Mouse (Mus musculus): ENCODE data around the gene Dlst.

The Dlst gene

GRCm38 (mm10) chr12:85177740-85178239, 67.2 kb downstream of the Dlst start, which contains the start of gene Pgf:
Gene Pgf (minus strand): TSS chr12:85177790.
- ATAC-seq (ENCODE audit: insufficient number of reproducible peaks, low FRiP score, low TSS enrichment): no peak

- no peak for ATAC-seq (ENCODE audit: insufficient number of reproducible peaks, low FRiP score, low TSS enrichment)
These were observed 67.7 kb downstream of the Dlst start for GRCm38 (mm10) chr12:85178294-85178693.

DNA sequence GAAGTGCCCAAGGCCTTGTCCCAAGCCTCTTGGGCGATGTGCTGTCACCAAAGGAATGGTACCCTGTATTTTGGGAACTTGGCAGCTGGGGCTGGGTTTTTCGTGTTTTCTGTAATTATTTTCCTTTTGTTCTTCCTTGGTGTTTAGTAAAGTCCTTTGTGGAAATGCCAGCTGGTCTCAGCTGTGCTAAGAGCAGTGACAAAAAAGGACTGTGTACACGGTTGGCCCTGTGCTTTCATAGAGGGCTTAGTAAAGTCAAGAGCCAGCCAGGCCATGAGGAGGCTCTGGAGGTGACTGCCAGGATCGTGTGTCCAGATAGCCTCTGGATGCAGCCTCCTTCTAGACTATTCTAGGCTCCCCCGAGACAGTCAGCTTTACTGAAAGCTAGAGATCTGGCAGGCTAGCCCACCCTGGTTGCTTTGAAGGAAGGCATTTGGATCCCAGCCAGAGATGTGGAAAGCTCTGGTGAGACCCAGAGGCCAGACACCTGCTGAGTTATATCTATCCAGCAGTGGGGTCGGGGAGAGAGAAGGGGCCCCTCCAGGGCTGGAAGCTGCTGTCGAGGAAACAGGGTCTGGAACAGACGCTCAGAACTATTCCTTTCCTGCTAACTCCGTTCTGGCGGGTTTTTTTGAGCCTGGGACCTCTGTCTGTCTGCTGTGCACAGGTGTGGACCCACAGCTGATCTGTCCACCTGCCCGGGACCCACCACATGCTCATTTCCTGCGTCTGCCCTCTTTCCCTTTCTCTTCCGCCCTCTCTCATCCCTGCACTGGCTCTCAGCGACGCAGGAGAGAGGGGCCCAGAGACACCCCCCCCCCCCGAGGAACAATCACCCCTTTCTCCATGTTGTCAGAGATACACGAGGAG, 71.1 kb downstream of the Dlst start:
- no peak for ATAC-seq (ENCODE audit: insufficient number of reproducible peaks, low FRiP score, low TSS enrichment)

GRCm38 (mm10) chr12:85182345-85182643, 71.7 kb downstream of the Dlst start:
- ATAC-seq (ENCODE audit: insufficient number of reproducible peaks, low FRiP score, low TSS enrichment): no peak

DNA sequence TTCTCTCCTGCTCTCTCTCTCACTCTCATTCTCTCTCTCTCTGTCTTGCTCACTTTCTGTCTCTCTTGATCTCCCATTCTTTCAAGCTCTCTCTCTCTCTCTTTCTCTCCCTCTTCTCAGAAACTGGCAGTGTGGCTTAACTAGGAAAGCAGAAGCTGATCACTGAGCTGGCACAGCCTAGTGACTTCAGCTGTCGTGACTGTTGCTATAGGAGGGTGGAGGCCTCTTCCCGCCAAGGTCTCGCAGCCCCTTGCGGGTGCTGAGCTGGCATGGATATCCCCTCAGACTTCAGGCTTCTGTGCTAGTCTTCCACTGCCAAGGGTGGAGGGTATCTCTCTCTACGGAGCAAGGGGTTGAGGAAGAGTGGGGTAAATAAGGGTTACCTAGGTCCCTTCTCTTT, 72.3 kb downstream of the Dlst start:
- no peak for ATAC-seq (ENCODE audit: insufficient number of reproducible peaks, low FRiP score, low TSS enrichment)

- no peak for ATAC-seq (ENCODE audit: insufficient number of reproducible peaks, low FRiP score, low TSS enrichment)
These were observed 73.5 kb downstream of the Dlst start for GRCm38 (mm10) chr12:85184118-85184517.

Data from cerebellum, adult (tissue).